In genomic region chr13:113486368-113486955, GRCm38 (mm10) we compare ENCODE assay signal across 20 mouse cellular contexts.
A peak's percentile ranks its signal among the peaks of the same experiment; 100 is the strongest.
DNase-seq lines count a peak whose midpoint lies in the region; ATAC-seq and TF ChIP-seq lines count a peak whose summit lies in the region.
"Had no signal": no experiment of that assay in that cellular context is flagged by ENCODE, and none has a peak within 500 bp of the region (broad histone marks: within the 10 kb centered on the region; RNA-seq: fewer than 3 reads in every experiment).

No protein-coding gene starts in this region.

- H3K4me2 ChIP-seq in kidney, embryonic 14.5 days (replicated peaks; ENCODE audit: low read depth, low read length): no peak overlapping the region
- H3K4me2 ChIP-seq in liver, embryonic 16.5 days (ENCODE audit: low read depth, low read length): no peak overlapping the region
- H3K4me2 ChIP-seq: hindbrain, embryonic 15.5 days; liver, embryonic 15.5 days; midbrain, embryonic 12.5 days; neural tube, embryonic 15.5 days had no signal

- no peak overlapping the region for H3K4me3 ChIP-seq in kidney, adult 2 months (ENCODE audit: insufficient read depth, low read depth, low read length)
- H3K4me3 ChIP-seq in kidney, embryonic 14.5 days (ENCODE audit: low read length): no peak overlapping the region
- no peak overlapping the region for H3K4me3 ChIP-seq in liver, embryonic 16.5 days (ENCODE audit: low read depth, low read length)
- H3K4me3 ChIP-seq: hindbrain, embryonic 15.5 days; limb, embryonic 10.5 days; liver, embryonic 15.5 days; midbrain, embryonic 12.5 days; neural tube, embryonic 15.5 days had no signal

- TF ChIP-seq POLR2A in kidney, adult 2 months (IDR thresholded peaks at IDR 0.05; ENCODE audit: low read depth, low read length): no peak

- H3K36me3 ChIP-seq in kidney, adult 2 months (ENCODE audit: control insufficient read depth, insufficient read depth, low read length): no peaks in the 10 kb centered on the region
- no peaks in the 10 kb centered on the region for H3K36me3 ChIP-seq in kidney, embryonic 14.5 days (ENCODE audit: control insufficient read depth, insufficient read depth, low read length)
- H3K36me3 ChIP-seq in liver, embryonic 16.5 days (ENCODE audit: control insufficient read depth, insufficient read depth): no peaks in the 10 kb centered on the region
- H3K36me3 ChIP-seq: hindbrain, embryonic 15.5 days; limb, embryonic 10.5 days; liver, embryonic 15.5 days; midbrain, embryonic 12.5 days; neural tube, embryonic 15.5 days had no signal

- H3K4me1 ChIP-seq in kidney, adult 2 months (ENCODE audit: control insufficient read depth, insufficient read depth, low read length): no peaks in the 10 kb centered on the region
- no peaks in the 10 kb centered on the region for H3K4me1 ChIP-seq in kidney, embryonic 14.5 days (ENCODE audit: control insufficient read depth, insufficient read depth, low read length)
- no peaks in the 10 kb centered on the region for H3K4me1 ChIP-seq in liver, embryonic 16.5 days (ENCODE audit: control insufficient read depth, low read depth, low read length)
- H3K4me1 ChIP-seq: hindbrain, embryonic 15.5 days; liver, embryonic 15.5 days; midbrain, embryonic 12.5 days; neural tube, embryonic 15.5 days had no signal

- no peak overlapping the region for H3K27ac ChIP-seq in kidney, adult 2 months (ENCODE audit: insufficient read depth, low read depth, low read length)
- H3K27ac ChIP-seq in kidney, embryonic 14.5 days (ENCODE audit: low read depth, low read length): no peak overlapping the region
- no peak overlapping the region for H3K27ac ChIP-seq in liver, embryonic 16.5 days (ENCODE audit: low read length)
- H3K27ac ChIP-seq: hindbrain, embryonic 15.5 days; limb, embryonic 10.5 days; liver, embryonic 15.5 days; midbrain, embryonic 12.5 days; neural tube, embryonic 15.5 days had no signal

- no peak for TF ChIP-seq CTCF in kidney, adult 2 months (conservative IDR thresholded peaks at IDR 0.05; ENCODE audit: insufficient read depth, insufficient read length, low read depth, low read length)

- no peak for ATAC-seq in kidney, embryonic 14.5 days (ENCODE audit: low FRiP score, low TSS enrichment)
- ATAC-seq in liver, embryonic 16.5 days (ENCODE audit: low read depth): peak; percentile 25; the same call in 1 of the 2 replicates
- ATAC-seq: forebrain, postnatal 0 days; intestine, postnatal 0 days had no signal

- peak; percentile 47 for DNase-seq in kidney, adult 2 months
- DNase-seq in right cerebral cortex, adult 18-20 months: peak; percentile 9
- DNase-seq in right cerebral cortex, postnatal 25 days: no peak
- DNase-seq in cerebellum, adult 18-20 months: no peak
- no peak for DNase-seq in natural killer cell, adult 2 months (ENCODE audit: low spot score in 2 of 2)
- DNase-seq: adrenal gland, postnatal 14 days; B cell, adult 2 months; cerebellum, postnatal 25 days; forebrain, postnatal 0 days; gastrocnemius, postnatal 14 days; heart, postnatal 10 days; lung, postnatal 36 days had no signal

- WGBS in kidney, adult 2 months: 50% methylated on average over 6 of the region's 6 CpGs
- 72% methylated on average over 6 of the region's 6 CpGs for WGBS in kidney, embryonic 14.5 days
- WGBS in liver, embryonic 16.5 days (ENCODE audit: insufficient replicate concordance): 25% methylated on average over 6 of the region's 6 CpGs

- H3K27me3 ChIP-seq in kidney, adult 2 months (replicated peaks; ENCODE audit: control insufficient read depth, insufficient read depth, low read length): no peaks in the 10 kb centered on the region
- no peaks in the 10 kb centered on the region for H3K27me3 ChIP-seq in kidney, embryonic 14.5 days (ENCODE audit: control insufficient read depth, insufficient read depth, low read length)
- no peaks in the 10 kb centered on the region for H3K27me3 ChIP-seq in liver, embryonic 16.5 days (ENCODE audit: control insufficient read depth, insufficient read depth, low read depth, low read length)
- H3K27me3 ChIP-seq: hindbrain, embryonic 15.5 days; liver, embryonic 15.5 days; midbrain, embryonic 12.5 days; neural tube, embryonic 15.5 days had no signal

- H3K9me3 ChIP-seq in kidney, embryonic 14.5 days (ENCODE audit: control insufficient read depth, low read length): no peaks in the 10 kb centered on the region
- no peaks in the 10 kb centered on the region for H3K9me3 ChIP-seq in liver, embryonic 16.5 days (replicated peaks; ENCODE audit: control insufficient read depth, low read length)
- H3K9me3 ChIP-seq: hindbrain, embryonic 15.5 days; limb, embryonic 10.5 days; liver, embryonic 15.5 days; neural tube, embryonic 15.5 days had no signal

- no peak overlapping the region for H3K9ac ChIP-seq in kidney, embryonic 14.5 days (ENCODE audit: low read depth, low read length)
- H3K9ac ChIP-seq in liver, embryonic 16.5 days (ENCODE audit: low read depth, low read length): no peak overlapping the region
- H3K9ac ChIP-seq: forebrain, postnatal 0 days; hindbrain, embryonic 15.5 days; liver, embryonic 15.5 days; midbrain, embryonic 12.5 days; neural tube, embryonic 15.5 days had no signal

Comparison
In these comparisons a context has a peak if more than half of its experiments do, and no peak if none do; other contexts are left out.
1. DNase-seq: peak in kidney, adult 2 months (single experiment) and right cerebral cortex, adult 18-20 months (single experiment); none in right cerebral cortex, postnatal 25 days (single experiment), cerebellum, adult 18-20 months (0 of 2) and natural killer cell, adult 2 months (0 of 2).